Mouse (Mus musculus) kidney, embryonic 15.5 days (tissue): ENCODE measurements around the gene Fbxo9. TPM values are rescaled to one million over a fixed set of nuclear protein-coding genes. Genes with fewer than 3 reads are reported as not detected.

Source experiments
- ATAC-seq: fragments of 200-750 bp; cut with Nextera tagmentation; replicated peaks from 2 replicates; pipeline ENCODE4 v1.8.0; 2017; ENCODE audit warnings: moderate TSS enrichment; ENCODE audit not compliant: low FRiP score
- H3K27ac ChIP-seq: fragments of 300-500 bp; sonication (generic); 2 replicates; pipeline ENCODE4 v1.5.1; 2015; ENCODE audit warnings: mild to moderate bottlenecking, inconsistent platforms
- H3K27me3 ChIP-seq: fragments of 300-500 bp; sonication (generic); 2 replicates; pipeline ENCODE4 v1.6.1; 2015; ENCODE audit warnings: inconsistent platforms
- H3K36me3 ChIP-seq: fragments of 300-500 bp; sonication (generic); 2 replicates; pipeline ENCODE4 v1.6.1; 2015; ENCODE audit warnings: inconsistent platforms
- H3K4me1 ChIP-seq: fragments of 300-500 bp; sonication (generic); 2 replicates; pipeline ENCODE4 v1.6.1; 2015; ENCODE audit warnings: inconsistent platforms
- H3K4me2 ChIP-seq: fragments of 300-500 bp; sonication (generic); 2 replicates; pipeline ENCODE4 v1.6.1; 2015; ENCODE audit warnings: moderate library complexity, mild to moderate bottlenecking, inconsistent platforms
- H3K4me3 ChIP-seq: fragments of 300-500 bp; sonication (generic); replicated peaks from 2 replicates; pipeline ENCODE4 v1.5.1; 2015; ENCODE audit warnings: mild to moderate bottlenecking, inconsistent platforms
- H3K9ac ChIP-seq: fragments of 300-500 bp; sonication (generic); 2 replicates; pipeline ENCODE4 v1.6.1; 2015; ENCODE audit warnings: mild to moderate bottlenecking, inconsistent platforms
- H3K9me3 ChIP-seq: fragments of 300-500 bp; sonication (generic); replicated peaks from 2 replicates; pipeline ENCODE4 v1.6.1; 2016; ENCODE audit warnings: inconsistent platforms
- WGBS: fragments of 180-500 bp; shearing (Covaris S2); methylation state at CpG from one replicate; pipeline ENCODE4 v1.1.7; 2015; ENCODE audit warnings: mixed read lengths; 5-methylcytosine and 5-hydroxymethylcytosine counted together
- polyA plus RNA-seq: library from polyadenylated mRNA; unstranded; fragments of >200 nt; fragmentation: Nextera tagmentation; extraction: Ambion mirVana; gene quantifications from 2 replicates; pipeline ENCODE4 v1.2.1, GENCODE M21; 2015

Fbxo9 gene
- polyA plus RNA-seq, 1 experiment from 2014 or later: 38.4 TPM

GRCm38 (mm10) chr9:78107582-78107911 lies 1.3 kb downstream of the Fbxo9 start:
- 17% methylated on average over 6 of the region's 6 CpGs for WGBS
- Histone ChIP-seq H3K4me2 (peak overlapping the region; percentile 70), H3K9ac (peak overlapping the region; percentile 86), H3K36me3 (peaks cover 23% of the 10 kb centered on the region), H3K4me1 (peaks cover 35% of the 10 kb centered on the region), H3K9me3 (no peaks in the 10 kb centered on the region), H3K27me3 (no peaks in the 10 kb centered on the region), H3K27ac (peak overlapping the region; percentile 94), H3K4me3 (peak overlapping the region; percentile 90)
- no peak; the same call in 1 of the 2 replicates for ATAC-seq

GRCm38 (mm10) chr9:78106821-78107220 lies 2.0 kb downstream of the Fbxo9 start:
- Histone ChIP-seq H3K4me1 (peaks cover 35% of the 10 kb centered on the region), H3K36me3 (peaks cover 27% of the 10 kb centered on the region), H3K27me3 (no peaks in the 10 kb centered on the region), H3K9ac (no peak overlapping the region), H3K27ac (no peak overlapping the region), H3K4me2 (peak overlapping the region; percentile 70), H3K4me3 (peak overlapping the region; percentile 90; the same call in 1 of the 2 replicates), H3K9me3 (no peaks in the 10 kb centered on the region)
- no peak for ATAC-seq
- 56% methylated on average over 4 of the region's 4 CpGs for WGBS

- H3K4me1 ChIP-seq: peaks cover 35% of the 10 kb centered on the region
- no peaks in the 10 kb centered on the region for H3K27me3 ChIP-seq
- no peaks in the 10 kb centered on the region for H3K9me3 ChIP-seq
- H3K27ac ChIP-seq: no peak overlapping the region
- ATAC-seq: no peak
- no peak overlapping the region for H3K9ac ChIP-seq
- peaks cover 36% of the 10 kb centered on the region for H3K36me3 ChIP-seq
- no peak overlapping the region for H3K4me3 ChIP-seq
- 72% methylated on average over 6 of the region's 6 CpGs for WGBS
- 0 out of 2 replicates have a peak overlapping the region, but pooled peaks have one; percentile 4 for H3K4me2 ChIP-seq
These were observed 3.3 kb downstream of the Fbxo9 start for GRCm38 (mm10) chr9:78105501-78105932.

GRCm38 (mm10) chr9:78104973-78105372 lies 3.9 kb downstream of the Fbxo9 start:
- Histone ChIP-seq H3K36me3 (peaks cover 42% of the 10 kb centered on the region), H3K4me2 (no peak overlapping the region), H3K27ac (no peak overlapping the region), H3K27me3 (no peaks in the 10 kb centered on the region), H3K9ac (no peak overlapping the region), H3K4me1 (peaks cover 34% of the 10 kb centered on the region), H3K9me3 (no peaks in the 10 kb centered on the region), H3K4me3 (no peak overlapping the region)
- no peak for ATAC-seq
- WGBS: 59% methylated on average over 6 of the region's 6 CpGs

GRCm38 (mm10) chr9:78103965-78104560 lies 4.8 kb downstream of the Fbxo9 start:
- Histone ChIP-seq H3K27me3 (no peaks in the 10 kb centered on the region), H3K9ac (no peak overlapping the region), H3K36me3 (peaks cover 49% of the 10 kb centered on the region), H3K9me3 (no peaks in the 10 kb centered on the region), H3K27ac (no peak overlapping the region), H3K4me2 (no peak overlapping the region), H3K4me1 (peaks cover 26% of the 10 kb centered on the region), H3K4me3 (no peak overlapping the region)
- no peak for ATAC-seq
- 85% methylated on average over 8 of the region's 8 CpGs for WGBS

- Histone ChIP-seq H3K36me3 (peaks cover 74% of the 10 kb centered on the region), H3K27ac (no peak overlapping the region), H3K9me3 (no peaks in the 10 kb centered on the region), H3K4me3 (no peak overlapping the region), H3K4me1 (peaks cover 12% of the 10 kb centered on the region), H3K9ac (no peak overlapping the region), H3K4me2 (no peak overlapping the region), H3K27me3 (no peaks in the 10 kb centered on the region)
- ATAC-seq: no peak
- 72% methylated on average over 4 of the region's 4 CpGs for WGBS
These were observed 7.4 kb downstream of the Fbxo9 start for GRCm38 (mm10) chr9:78101431-78101830.

- no peak for ATAC-seq
- Histone ChIP-seq H3K27ac (no peak overlapping the region), H3K9me3 (no peaks in the 10 kb centered on the region), H3K36me3 (peaks cover 78% of the 10 kb centered on the region), H3K4me3 (no peak overlapping the region), H3K4me2 (no peak overlapping the region), H3K27me3 (no peaks in the 10 kb centered on the region), H3K4me1 (peaks cover 10% of the 10 kb centered on the region; the same call in 1 of the 2 replicates), H3K9ac (no peak overlapping the region)
- WGBS: 82% methylated on average over 5 of the region's 5 CpGs
These were observed 7.9 kb downstream of the Fbxo9 start for GRCm38 (mm10) chr9:78100956-78101355.

GRCm38 (mm10) chr9:78096376-78096775 lies 12.5 kb downstream of the Fbxo9 start:
- peaks cover 91% of the 10 kb centered on the region for H3K36me3 ChIP-seq
- no peak for ATAC-seq
- no peak overlapping the region for H3K4me2 ChIP-seq

GRCm38 (mm10) chr9:78095686-78096085 lies 13.2 kb downstream of the Fbxo9 start:
- Histone ChIP-seq H3K9me3 (no peaks in the 10 kb centered on the region), H3K27ac (no peak overlapping the region), H3K4me1 (no peaks in the 10 kb centered on the region), H3K27me3 (no peaks in the 10 kb centered on the region), H3K9ac (no peak overlapping the region), H3K4me2 (no peak overlapping the region), H3K36me3 (peaks cover 91% of the 10 kb centered on the region), H3K4me3 (no peak overlapping the region)
- ATAC-seq: no peak
- WGBS: 94% methylated on average over 12 of the region's 12 CpGs

More at GRCm38 (mm10) chr9:78096376-78096775, 12.5 kb downstream of the Fbxo9 start:
- H3K27me3 ChIP-seq: no peaks in the 10 kb centered on the region
- no peaks in the 10 kb centered on the region for H3K9me3 ChIP-seq
- no peaks in the 10 kb centered on the region for H3K4me1 ChIP-seq
- no peak overlapping the region for H3K4me3 ChIP-seq
- WGBS: 96% methylated on average over 6 of the region's 6 CpGs
- no peak overlapping the region for H3K9ac ChIP-seq
- H3K27ac ChIP-seq: no peak overlapping the region

- no peak overlapping the region for H3K4me3 ChIP-seq
- no peaks in the 10 kb centered on the region for H3K27me3 ChIP-seq
- no peak overlapping the region for H3K27ac ChIP-seq
- peaks cover 80% of the 10 kb centered on the region for H3K36me3 ChIP-seq
- no peak overlapping the region for H3K4me2 ChIP-seq
- no peak overlapping the region for H3K9ac ChIP-seq
- no peak for ATAC-seq
- no peaks in the 10 kb centered on the region for H3K9me3 ChIP-seq
- WGBS: 88% methylated on average over 3 of the region's 3 CpGs
- no peaks in the 10 kb centered on the region for H3K4me1 ChIP-seq
These were observed 18.3 kb downstream of the Fbxo9 start for GRCm38 (mm10) chr9:78090596-78090995.

GRCm38 (mm10) chr9:78089906-78090305 lies 19.0 kb downstream of the Fbxo9 start:
- WGBS: 88% methylated on average over 1 of the region's 1 CpGs
- peaks cover 80% of the 10 kb centered on the region for H3K36me3 ChIP-seq

GRCm38 (mm10) chr9:78088971-78089370 lies 19.9 kb downstream of the Fbxo9 start:
- peaks cover 81% of the 10 kb centered on the region for H3K36me3 ChIP-seq
- no peak overlapping the region for H3K9ac ChIP-seq
- no peaks in the 10 kb centered on the region for H3K27me3 ChIP-seq
- ATAC-seq: no peak
- H3K27ac ChIP-seq: no peak overlapping the region
- no peak overlapping the region for H3K4me2 ChIP-seq
- H3K9me3 ChIP-seq: no peaks in the 10 kb centered on the region
- H3K4me3 ChIP-seq: no peak overlapping the region
- no peaks in the 10 kb centered on the region for H3K4me1 ChIP-seq
- 81% methylated on average over 7 of the region's 7 CpGs for whole genome bisulfite sequencing

More at GRCm38 (mm10) chr9:78089906-78090305, 19.0 kb downstream of the Fbxo9 start:
- Histone ChIP-seq H3K4me1 (no peaks in the 10 kb centered on the region), H3K9me3 (no peaks in the 10 kb centered on the region), H3K4me2 (no peak overlapping the region), H3K27me3 (no peaks in the 10 kb centered on the region), H3K4me3 (no peak overlapping the region), H3K27ac (no peak overlapping the region), H3K9ac (no peak overlapping the region)
- ATAC-seq: no peak

GRCm38 (mm10) chr9:78088521-78088920 lies 20.3 kb downstream of the Fbxo9 start:
- Histone ChIP-seq H3K9ac (no peak overlapping the region), H3K4me2 (no peak overlapping the region), H3K4me1 (no peaks in the 10 kb centered on the region), H3K36me3 (peaks cover 81% of the 10 kb centered on the region), H3K4me3 (no peak overlapping the region), H3K27ac (no peak overlapping the region), H3K27me3 (no peaks in the 10 kb centered on the region), H3K9me3 (no peaks in the 10 kb centered on the region)
- WGBS: 80% methylated on average over 4 of the region's 4 CpGs
- ATAC-seq: no peak
